Mouse (Mus musculus): ENCODE data around the gene Zmym2. TPM values are rescaled to one million over a fixed set of nuclear protein-coding genes. Genes with fewer than 3 reads are reported as not detected.

The Zmym2 gene
- 100 to 1,000 TPM; 125 to 132 TPM for total RNA-seq (2023)

DNA sequence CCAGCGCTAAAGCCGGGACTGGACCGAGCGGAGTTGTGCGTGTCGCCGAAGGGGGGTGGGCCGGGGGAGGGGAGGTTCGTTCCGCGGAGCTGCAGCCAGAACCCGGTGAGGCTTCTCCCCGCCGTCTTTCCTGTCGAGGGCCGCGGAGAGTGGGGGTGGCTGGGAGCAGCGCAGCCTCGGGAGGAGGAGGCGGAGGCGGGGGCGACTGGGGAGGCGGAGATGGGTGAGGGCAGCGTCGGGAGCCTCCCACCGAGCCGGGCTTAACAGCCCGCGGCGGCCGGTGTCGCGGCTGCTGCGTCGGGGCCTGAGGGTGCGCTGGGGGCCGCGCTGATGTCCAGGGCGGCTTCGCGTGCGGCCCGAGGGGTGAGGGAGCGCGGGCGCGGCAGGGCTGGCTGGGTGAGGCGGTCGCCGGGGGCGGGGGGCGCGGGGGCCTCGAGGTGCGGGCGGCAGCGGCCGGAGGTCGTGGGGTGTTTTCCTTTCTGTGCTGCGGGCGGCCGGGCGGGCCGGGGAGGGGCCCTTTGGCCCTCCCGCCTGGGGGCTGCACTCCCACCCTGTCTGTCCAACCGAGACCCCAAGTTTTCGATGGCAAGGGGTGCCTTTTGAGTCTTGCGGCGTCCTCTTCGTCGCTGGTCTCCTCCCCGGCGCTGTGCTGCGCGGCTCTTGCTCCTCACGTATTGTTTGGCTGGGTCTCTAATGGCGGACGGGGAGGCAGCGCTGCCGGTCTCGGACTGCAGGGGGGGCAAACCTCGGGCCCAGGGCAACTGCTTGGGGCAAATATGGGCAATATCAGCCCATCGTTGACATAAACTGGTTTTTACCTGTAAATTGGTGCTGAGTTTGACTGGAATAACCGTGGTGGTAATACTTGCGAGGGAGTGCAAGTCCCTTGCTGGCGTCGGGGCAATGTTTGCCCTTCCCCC is at the start of gene Zmym2:
TSS of gene Zmym2 (plus strand) at position 60 of the 920 bp plus-strand sequence.

Other genes starting within 250 kb of the Zmym2 start
- 10 to 100 TPM; 38.4 to 41.3 TPM for gene Mphosph8, start 218.4 kb upstream of the Zmym2 start, total RNA-seq (2023)
- 10 to 100 TPM; 80.7 to 82.3 TPM for gene Pspc1, start 108.3 kb upstream of the Zmym2 start, total RNA-seq (2023)
- 10 to 100 TPM; 57.7 to 59.3 TPM for gene Zmym5, start 74.9 kb upstream of the Zmym2 start, total RNA-seq (2023)
- not detected for gene Gja3, start 171.4 kb downstream of the Zmym2 start, total RNA-seq (2023)
- gene Gjb2, start 218.0 kb downstream of the Zmym2 start, total RNA-seq (2023), result under 1 TPM; 0.38 to 0.77 TPM
- not detected for gene Gm4491, start 229.2 kb downstream of the Zmym2 start, total RNA-seq (2023)
- gene Gjb6, start 247.0 kb downstream of the Zmym2 start, total RNA-seq (2023), result not detected

Data from T-cell, adult 66 days (primary cell).